Mouse (Mus musculus) kidney, postnatal 4 days (tissue): ENCODE measurements around the gene Col1a2.
A peak's percentile ranks its signal among the peaks of the same experiment; 100 is the strongest.

Experiments
- DNase-seq, 2 experiments: peaks; one replicate each; pipeline ENCODE4 v3.0.0; 2021; ENCODE audit warnings: mixed read lengths in 2 of 2

The Col1a2 gene

DNA sequence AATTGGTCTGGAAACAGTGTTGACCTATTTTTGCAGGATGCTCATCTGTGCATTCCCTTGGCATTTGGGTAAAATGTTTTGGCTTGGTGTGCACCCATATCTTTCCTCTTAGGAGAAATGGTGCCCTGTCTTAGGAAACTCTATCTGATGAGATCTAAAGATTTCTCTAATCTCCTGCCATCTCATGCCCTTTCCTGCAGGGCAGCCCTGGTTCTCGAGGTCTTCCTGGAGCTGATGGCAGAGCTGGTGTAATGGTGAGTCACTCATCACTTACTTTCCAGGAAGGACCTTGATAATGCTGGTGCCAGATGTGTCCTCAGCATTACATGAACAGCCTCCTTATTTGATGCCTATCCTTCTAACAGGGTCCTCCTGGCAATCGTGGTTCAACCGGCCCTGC is 16.4 kb downstream of the Col1a2 start:
- DNase-seq = no peak

DNA sequence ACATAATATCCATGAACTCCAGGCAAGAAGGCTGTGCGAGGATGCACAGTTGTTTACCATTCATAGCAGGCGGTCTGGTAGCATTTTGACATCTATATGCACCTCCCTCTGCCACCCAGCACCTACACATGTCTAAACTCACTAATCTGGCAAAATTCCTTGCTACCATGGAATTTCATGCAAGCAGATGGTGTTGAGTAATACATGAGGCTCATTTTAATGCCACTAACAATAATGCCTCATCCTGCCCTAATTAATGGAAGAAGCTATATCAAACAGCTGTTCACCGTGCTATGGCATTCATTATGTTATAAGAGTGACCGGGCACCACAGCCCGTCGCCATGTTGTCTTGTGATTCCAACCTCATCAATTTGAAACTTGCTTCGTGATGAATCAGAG is 23.8 kb downstream of the Col1a2 start:
- DNase-seq = no peak

DNA sequence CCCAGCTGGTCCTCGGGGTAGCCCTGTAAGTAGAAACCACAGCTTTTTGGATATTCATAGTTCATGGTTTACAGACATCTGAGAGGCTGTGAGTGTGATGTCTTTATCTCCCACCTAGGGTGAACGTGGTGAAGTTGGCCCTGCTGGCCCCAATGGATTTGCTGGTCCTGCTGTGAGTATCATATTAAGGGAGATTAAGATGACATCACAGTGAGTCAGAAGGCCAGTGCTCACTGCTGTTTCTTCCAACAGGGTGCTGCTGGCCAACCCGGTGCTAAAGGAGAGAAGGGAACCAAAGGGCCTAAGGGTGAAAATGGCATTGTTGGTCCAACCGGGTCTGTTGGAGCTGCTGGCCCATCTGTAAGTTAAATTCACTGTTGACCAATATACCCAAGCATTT is 26.4 kb downstream of the Col1a2 start:
- DNase-seq = no peak

DNA sequence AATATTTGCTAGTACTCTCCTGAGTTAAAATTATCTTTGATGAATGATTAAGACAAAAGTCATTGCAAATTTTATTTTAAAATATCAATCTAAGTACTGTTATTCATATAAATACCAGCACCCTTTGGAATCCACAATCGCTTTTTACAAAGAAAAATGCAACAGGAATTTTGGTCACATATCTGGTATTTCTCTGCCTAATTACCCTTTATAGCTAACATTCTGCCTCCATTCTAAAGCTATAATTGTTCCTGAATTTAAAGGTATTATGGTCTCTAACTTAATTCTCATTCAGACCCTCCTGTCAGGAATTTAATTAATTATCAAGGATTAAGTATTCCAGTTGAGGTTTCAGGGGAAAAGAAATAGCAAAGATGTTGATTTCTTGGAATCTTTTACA is 28.3 kb downstream of the Col1a2 start:
- DNase-seq = no peak

DNA sequence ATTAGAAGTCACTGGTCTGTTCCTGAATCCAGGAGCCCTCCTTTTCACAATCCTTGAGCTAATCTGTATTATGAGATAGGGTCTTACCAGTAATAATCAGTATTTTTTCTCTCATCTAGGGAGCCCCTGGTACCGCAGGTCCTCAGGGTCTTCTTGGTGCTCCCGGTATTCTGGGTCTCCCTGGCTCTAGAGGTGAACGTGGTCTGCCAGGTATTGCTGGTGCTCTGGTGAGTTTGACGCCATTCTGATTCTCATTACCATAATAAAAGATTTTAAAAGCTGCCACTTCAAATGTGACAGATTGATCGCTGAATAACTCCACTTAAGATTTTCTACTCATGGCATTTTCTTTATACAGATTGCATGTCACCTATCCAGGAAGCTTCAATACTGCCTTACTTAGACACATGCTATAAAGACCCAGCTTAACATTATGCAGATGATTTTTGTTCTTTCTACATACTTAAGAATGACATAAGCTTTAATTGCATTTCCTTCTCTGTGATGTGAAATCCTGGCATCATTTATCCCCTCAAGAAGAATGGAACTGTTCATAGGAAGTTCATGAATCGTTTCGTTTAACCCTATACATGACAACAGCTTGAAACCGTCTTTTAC is 30.0 kb downstream of the Col1a2 start:
- DNase-seq = no peak

DNA sequence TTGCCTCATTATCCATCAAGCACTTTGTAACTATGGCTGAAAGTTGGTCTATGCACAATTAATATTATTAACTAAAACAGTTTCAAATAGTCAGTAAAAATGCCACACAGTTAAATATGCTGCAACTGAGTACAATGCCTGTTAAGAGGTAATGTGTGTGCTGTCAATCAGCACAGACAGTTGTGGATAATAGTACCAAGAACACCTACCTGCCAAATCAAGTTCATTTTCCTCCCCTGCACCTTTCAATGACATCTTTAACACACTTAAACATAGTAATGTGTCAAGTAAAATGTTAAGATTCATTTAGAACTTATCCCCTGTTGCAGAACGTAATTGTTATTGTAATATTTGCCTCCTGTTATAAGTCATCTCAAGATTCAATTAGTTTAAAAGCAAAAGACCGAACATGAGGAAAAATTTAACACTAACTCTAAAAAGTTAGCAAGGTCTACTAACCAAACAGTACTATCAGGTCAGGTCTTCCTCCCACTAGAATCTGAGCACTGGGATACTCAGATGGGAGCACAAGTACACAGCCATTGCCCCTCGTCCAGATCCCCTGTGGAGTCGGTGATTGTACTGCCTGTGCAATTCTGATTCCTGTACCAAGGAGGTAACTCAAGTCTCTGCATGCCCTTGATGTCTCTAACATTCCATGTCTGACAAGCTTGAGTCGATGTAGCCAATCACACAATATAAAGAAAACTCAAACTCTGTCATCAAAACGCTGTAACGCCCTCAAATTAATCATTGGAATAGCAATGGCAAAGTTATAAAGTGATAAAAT is 37.5 kb downstream of the Col1a2 start:
- no peak for DNase-seq

DNA sequence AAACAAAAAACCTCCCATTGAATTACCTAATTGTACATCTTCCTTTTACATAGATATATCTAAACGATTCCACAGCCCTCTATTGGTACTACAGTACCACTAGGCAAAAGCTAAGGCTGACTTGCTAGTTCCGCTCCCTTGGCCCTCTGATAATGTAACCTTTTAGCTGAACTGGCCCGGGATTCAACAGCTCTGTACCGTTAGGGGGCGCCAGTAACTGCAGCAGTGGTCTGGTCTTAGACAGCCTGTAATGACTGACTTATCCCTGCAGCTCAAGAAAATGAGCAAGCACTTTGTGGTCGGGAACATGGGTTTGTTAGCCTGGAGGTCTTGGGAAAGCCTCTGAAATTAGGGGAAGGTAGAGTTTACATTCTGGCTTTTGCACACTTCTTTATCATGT is 39.9 kb downstream of the Col1a2 start:
- peak; percentile 59 to 71 for DNase-seq

DNA sequence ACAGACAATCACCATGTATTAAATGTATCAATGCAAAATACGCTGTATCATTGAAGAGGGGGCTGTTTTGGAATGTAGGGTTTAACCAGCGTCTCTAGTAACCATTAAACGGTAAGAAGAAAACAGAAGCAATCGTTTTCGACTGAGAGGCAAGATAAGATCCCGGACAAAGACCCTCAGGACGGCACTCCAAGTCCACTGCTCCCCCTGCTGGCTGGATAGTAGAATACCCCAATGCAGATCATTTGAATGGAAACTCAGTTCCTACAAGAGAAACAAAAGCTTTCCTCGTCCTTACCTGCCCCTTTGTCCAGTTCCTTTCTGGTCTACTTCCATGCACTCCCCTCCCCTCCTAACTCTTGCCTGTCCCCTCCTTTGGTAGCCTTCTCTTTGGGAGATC is 41.1 kb downstream of the Col1a2 start:
- peak; percentile 75 to 79 for DNase-seq

DNA sequence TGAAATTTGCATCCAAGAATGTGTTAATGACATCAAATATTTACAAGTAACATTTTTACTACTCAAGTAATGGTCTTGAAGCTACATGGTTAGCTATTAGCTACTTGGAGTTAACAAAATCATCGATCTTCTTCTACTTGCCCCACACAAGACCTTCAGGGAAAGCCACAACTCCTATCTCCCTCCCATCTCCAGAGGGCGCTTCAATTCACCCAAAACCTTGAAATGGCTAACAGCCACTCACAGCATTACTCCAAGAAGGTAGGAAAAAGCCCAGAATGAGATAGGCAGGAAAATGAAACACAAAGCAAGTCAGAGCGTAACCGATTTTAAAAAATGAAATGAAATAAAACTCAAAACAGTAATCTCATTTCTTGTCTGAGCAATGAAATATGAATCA is 44.3 kb downstream of the Col1a2 start:
- peak; percentile 18 to 35 for DNase-seq

DNA sequence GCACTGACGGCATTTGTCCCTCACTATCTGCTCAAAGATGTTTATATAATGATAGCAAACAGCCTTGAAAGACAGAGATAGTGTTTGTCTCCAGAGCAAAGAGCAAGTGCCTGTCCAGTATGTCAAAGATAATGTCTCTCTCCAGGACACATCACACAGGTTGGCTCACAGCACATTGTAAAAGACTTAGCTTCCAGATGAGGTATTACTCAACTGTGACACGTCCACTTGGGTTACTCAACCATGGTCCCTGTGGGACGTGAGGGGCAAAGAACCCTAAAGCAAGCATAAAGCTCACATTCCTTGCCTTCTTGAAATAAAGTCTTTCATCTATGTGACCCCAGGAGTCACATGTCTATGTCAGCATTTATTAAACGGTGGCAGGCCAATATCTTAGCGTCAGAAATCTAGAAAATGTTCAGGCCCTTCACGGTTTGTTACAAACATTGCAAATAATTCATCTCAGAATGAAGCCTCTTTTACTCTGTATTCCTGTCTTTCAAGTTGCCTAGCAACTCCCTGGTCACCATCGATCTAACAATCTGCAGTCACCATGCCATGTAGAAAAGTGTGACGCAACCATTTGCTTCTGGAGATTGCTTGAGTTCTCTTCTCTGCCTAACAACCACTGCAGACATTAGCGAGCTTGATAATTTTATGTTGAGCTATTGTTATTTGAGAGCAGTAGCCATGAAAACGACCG is 45.4 kb downstream of the Col1a2 start:
- no peak for DNase-seq

DNA sequence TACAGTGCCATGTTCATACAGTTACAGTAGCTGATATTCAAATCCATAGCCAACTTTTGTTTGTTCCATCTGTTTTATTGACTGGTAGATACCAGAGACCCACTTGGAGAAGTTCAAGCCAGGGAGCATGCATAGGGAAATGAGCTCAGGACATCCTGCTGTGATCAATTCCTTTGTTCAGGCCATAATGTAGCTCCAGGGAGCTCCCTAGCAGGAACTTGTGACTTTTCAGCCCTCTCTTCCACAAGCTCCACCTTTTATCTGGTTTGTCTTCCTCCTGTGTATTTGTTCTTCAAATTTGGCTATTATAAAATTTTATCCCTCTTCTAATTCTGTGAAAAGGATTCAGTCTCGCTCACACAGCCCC is 45.9 kb downstream of the Col1a2 start:
- DNase-seq = no peak

DNA sequence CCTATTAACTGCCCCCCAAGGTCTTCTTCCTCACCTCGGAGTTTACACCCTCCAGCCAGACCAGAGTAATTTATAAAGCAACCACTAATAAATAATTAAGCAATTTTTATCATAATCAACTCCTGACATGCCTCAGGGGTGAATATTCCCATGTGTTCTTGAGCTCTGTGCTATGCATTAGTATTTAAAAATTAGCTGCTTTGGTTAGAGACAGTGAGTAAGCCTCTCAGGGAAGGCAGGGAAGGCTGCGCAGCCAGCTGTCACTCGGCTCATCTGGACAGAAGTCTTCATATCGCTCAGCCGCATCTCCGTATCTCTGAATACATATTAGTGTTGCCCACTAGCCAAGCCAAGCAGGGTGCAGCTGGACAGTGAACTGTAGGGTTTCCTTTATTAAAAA is 50.8 kb downstream of the Col1a2 start:
- no peak for DNase-seq

DNA sequence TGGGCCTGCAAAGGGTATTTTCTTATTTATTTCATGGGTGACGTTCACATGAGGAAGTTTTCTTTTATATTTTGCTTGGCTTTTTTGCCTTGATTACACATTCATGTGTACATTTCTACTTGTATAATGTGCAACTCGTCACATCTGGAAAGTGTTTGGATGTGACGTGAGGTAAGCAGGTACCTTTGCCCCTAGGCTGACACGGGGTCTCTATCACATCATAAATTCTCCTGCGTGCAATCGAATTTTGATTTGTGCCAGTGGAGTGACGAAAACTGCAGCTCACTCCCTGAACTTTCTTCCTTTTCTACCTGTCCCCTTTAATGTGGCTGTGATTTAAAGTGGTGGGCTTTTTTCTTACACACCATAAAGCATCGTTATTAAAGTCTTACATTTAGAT is 52.5 kb downstream of the Col1a2 start:
- DNase-seq = no peak

DNA sequence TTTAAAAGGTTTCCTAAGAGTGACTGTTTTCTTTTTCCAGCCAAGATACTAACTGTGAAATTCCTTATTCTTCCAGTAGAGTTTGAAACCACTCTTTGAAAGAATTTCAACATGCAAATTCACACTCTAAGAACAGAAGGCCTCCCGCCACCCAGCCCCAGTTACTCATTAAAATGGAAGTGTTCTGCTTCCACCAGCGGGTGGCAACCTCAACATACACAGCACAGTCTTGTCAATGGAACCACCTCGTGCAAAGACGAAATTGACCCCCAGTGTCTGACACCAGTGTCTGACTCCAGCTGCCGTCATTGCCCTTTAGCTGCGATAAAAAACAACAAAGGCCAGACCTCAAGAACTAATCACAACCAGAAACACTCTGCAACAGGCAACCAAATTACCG is 53.1 kb downstream of the Col1a2 start:
- DNase-seq = peak; percentile 71 to 81

DNA sequence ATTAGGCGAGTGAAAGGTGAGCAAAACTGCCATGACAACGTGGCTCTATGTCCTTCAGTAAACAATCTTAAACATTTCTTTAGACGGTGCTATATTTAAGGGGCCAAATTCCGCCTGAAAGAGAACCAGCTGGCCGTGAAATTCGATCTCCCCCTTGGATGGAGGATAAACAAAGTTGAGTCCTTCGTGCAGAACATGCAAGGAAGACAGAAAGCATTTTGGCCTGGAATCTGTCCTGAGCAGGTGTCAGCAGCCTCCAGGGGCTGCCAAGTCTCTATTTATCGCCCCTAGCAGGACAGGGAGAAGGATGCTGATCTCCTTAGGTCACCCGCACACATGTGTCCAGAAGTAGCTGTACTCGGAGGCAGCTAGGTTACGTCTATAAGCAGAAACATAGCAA is 56.5 kb downstream of the Col1a2 start:
- DNase-seq = peak; percentile 26 to 32

DNA sequence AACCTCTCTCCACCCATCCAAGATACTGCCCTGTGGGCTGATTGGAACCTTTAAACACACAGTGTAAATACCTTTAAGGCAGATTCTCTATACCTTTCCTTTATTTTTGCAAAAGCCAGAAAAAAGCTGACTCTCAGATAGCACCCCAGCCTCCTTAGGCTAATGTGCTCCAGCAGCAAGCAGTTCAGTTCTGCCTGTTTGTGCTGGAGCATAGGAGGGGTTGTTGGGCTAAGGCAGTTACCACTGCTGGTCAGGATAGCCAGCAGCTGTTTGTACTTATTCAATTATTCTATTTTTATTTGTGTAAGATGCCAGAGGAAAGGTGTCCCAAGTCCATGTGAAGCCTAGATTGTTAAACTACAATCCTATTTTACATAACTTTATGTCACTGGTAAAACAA is 57.0 kb downstream of the Col1a2 start:
- DNase-seq = no peak

DNA sequence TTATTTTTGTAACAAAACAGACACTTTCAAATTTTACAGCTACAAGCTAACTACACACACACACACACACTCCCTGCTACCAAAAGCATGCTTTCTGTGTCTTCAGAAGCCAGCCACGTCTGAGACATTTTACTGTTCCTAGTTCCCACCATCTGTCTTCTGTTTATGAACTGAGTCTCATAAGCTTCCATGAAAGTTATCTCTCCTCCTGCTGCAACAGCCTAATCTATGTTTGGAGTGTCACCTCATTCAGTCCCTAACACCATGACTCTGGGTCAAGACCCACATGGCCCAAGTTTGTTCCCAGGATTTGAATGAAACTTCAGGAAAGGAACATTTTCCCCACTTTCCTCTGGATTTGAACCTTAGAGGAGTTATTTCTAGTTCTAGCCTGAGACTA is 57.8 kb downstream of the Col1a2 start:
- DNase-seq = no peak

DNA sequence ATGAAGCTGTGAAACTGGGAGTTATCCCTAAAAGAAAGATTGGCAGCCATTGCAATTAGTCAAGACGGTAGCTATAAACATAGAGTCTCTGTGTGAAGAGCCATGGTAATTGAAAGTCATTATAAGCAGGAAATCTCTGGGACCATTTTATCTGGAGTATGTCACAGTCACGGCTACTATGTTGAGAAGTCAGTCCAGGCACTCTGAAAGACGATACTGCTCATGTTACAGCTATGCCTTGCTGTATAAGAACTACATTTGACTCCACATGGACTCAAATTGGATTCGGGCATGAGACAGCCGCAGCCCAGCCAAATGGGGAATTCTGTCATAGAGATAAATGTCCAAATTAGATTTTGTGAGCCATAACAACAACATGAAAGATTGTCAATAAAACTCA is 58.9 kb downstream of the Col1a2 start:
- no peak for DNase-seq

DNA sequence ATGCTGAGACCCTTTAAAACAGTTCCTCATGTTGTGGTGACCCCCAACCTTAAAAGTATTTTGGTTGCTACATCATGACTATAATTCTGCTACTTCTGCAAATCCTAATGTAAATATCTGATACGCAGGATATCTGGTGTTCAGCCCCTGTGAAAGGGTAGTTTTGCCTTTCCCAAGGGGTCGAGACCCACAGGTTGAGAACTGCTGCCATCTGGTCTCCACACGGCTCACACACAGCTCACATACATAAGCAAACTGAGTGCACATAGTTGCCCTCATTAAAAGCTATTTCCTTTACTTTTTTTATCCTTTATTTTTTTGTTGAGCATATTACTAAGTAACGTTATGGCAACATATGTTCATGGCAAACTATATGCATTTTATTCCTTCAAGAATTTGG is 65.8 kb downstream of the Col1a2 start:
- DNase-seq = no peak

DNA sequence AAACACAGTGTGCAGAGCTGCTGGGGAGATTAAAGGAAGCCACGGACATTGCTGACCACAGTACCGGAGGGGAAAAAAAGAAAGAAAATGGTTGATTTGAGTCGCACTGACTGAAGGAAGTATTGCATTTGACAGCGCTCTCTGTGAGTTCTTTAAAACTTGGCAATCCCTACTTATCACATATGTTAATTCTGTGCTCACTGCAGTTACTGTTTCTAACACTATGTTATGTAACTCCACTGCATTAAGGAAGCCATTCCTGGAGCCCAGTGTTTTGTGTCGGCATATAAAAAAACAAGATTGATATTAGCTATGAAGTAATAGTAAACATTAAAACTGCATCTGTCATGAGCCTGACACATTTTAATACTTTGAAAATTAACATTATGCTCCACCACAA is 73.1 kb downstream of the Col1a2 start:
- no peak for DNase-seq

DNA sequence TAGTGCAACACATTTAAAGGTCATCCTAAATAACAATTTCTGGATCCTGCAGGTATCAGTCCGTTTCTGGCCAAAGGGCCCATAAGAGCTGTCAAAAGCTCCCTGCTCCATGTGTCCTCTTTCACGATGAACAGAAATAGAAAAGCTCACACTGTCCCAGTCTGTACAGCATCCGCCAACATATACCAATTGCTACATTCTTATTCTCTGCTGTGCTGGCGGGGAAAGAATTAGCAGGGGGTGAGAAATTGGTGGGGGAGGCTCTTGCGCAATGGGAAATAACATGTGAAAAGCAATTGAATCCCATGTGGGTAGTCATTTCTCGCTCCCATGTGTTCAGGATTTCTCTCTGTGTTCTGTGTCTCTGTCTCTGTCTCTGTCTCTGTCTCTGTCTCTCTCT is 73.7 kb downstream of the Col1a2 start:
- DNase-seq = no peak

DNA sequence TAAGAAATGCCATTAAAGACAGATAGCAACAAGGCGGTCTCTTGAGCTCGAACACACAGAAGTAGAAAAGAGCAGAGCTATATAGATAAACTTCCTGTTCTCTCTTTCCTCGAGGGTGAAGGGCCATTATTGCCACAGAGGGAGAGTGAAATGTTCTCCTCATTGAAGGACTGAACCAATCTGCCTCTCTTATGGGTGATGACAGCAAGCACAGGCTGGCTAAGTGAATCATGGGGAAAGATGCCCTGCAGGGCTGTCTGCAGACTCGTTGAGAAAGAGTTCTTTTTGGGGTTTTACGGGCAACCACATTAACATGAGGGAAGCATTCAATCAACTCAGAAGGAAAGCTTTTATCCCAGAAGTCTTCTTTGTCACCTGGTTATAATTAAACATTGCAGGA is 75.0 kb downstream of the Col1a2 start:
- no peak for DNase-seq

DNA sequence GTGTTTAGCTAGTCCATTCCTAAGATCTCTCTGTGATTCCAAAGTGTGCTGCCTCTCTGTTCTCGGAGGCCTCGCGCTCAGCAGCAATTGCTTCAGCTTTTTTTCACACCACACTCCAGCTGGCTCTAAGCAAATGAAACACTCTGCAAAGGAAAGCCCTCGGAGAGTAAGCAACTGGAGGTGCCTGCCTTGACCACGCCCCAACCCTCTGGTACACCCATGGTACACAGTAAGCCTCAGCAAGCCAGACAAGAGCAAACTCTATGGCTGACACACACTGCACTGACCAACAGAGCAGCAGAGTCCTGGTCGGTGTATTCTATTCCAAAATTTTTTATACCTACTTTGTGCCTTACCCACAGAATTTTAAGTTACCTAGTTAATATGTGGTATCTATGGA is 78.9 kb downstream of the Col1a2 start:
- no peak for DNase-seq

DNA sequence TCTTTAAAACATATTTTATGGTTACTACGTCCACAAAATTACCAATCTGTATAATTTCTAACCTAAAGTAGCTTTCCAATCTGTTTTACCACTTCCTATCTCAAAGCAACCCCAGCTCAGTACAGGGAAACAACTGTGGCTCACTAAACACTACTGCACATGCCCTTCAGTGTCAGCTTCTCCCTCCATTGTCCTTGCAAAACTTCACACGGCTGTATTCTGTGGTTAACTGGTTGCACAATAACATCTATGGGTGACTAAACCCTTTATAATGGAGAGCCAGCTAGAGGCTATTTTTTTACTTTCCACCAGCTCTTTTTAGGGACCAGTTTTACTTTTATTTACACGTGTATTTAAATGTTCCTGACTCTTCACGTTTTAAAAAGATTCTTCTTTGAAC is 83.3 kb downstream of the Col1a2 start:
- DNase-seq = no peak
